Mouse (Mus musculus) mature B cell (primary cell): ENCODE measurements around the gene Gucy1b2.

Source experiments
- in situ Hi-C: fragments of 300-500 bp; cut with MboI; formaldehyde crosslinking; loops from 2 replicates; pipeline ENCODE4 v1.14.3; 2019

The Gucy1b2 gene

DNA sequence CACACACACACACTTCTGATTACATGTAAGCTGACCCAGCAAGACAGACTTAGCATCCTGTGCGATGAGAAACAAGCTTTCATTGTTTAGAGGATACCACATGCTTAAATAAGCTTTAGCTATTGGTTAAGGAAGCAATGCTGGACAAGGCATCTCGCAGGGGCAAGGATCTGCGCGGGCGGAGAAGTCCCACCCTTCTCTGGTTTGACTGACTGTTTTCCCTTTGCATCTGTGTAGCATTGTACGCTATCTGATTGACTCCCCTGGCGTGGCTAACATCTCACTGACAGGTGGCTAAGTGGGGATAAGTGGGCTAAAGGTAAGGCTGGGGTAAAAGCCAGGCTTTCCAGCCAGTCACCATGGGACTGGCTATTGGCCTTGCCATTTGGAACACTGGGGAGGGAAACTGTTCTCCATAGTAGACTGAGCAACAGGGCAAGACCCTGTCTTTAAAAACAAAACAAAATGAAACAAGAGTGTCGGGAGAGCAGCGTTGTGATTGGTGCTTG lies at the start of gene Gucy1b2:
TSS of gene Gucy1b2 (minus strand) at position 51 of the 509 bp plus-strand sequence.
- in situ Hi-C loops, result loop anchor here (10.0 kb wide), 1 partner anchor 881 kb away; no protein-coding TSS in a partner anchor

DNA sequence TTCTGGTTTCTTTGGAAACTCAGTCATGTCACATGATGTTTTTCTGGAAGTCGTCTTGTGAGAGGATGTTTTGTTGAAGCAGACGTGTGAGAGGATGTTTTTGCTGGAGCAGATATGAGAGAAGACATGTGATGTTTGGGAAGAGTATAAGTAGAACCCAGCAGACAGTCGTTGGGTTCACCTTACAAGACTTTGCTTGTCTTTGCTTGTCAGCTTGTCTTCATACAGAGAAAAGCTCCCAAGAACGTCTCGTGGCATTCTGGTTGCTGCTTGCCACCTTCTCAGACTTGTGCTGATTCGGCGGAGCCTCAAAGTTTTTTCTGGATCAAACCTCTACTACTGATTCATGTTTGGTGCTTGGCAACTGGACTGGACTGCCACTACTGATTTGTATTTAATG lies 41.3 kb upstream of the Gucy1b2 start:
- in situ Hi-C loops, result no loop called here

DNA sequence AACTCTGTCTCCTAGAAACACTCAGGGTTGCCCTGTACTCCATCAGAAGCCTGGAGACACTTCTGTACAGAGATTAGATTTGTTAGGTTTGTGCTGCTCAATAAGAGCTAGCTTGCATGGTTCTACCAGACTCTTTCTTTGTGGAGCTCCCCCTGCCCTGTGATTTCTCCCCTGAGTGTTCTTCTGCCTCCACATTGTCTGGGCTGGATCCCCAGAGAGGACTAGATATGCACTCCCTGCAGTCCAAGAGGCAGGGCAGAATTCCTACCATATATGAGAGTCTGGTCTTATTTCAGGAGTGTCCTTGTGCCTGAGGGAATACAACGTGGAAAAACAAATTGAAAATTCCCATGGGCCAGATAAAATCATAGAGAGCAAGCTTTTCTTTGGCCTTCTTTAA lies 40.4 kb upstream of the Gucy1b2 start:
- in situ Hi-C loops, result no loop called here

DNA sequence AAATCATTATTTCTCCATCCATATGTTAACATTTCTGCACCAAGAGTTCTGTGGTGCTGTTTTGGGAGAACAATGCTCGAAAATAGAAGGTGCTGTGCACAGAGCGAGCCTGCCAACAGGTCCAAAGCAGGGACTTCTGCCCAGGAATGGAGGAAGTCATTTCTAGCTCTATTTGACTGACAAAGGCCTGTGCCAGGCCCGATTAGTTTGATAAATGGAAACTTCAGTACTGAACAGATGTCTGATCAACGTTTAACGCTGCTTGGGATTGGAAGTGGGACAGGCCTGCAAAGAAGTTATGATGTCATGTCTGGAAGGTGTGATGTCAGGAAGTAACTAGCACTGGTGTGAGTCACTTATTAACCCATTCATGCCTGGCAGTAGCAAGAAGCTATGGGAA lies 37.4 kb upstream of the Gucy1b2 start:
- in situ Hi-C loops, result no loop called here

DNA sequence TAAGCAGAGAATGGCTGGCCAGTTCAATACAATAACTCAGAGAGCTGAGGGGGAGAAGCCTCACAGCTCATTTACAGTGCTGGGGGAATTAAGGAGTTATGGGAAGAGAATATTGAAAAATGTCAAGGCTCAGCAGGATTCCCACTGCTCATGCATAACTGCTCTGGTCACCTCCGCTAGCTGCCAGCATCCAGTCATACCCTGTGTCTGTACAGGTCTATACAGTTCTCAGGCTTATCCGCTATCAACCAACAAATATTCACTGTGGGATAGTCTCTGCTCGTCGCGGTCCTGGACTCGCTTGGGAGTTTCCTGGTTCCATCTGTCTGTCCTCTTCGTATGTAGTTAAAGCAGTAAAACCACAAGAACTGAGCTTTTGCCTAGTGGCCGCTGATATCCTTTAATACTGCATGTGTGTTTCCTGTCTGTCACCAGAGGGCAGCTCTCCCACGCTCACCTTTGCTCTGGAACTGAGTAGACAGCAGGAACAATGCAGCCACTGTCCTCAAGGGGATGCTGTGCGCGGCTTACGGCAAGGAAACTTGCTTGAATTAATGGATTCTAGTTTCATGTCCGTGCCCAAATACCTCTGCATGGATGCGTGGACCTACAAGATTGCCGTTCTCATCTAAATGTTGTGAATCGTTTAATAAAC lies 36.2 kb upstream of the Gucy1b2 start:
- in situ Hi-C loops, result no loop called here

DNA sequence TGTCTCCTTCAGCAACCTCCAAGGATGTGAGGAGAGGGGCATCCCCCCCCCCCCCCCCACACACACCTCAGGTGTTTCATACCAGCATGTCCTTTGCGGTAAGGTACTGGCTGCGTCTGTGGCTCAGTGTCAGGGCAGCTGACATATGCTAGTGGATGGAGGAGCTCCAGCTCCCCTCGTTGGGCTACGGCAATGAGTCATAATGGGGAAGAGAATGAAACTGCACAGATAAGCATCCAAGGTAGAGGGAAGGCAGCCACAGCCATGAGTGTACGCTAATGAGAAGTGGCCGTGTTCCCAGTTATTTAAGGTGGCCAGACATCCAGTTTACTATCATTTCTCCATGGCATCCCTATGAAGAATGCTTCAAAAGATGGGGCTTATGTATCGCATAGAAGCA lies 32.2 kb upstream of the Gucy1b2 start:
- in situ Hi-C loops, result no loop called here

DNA sequence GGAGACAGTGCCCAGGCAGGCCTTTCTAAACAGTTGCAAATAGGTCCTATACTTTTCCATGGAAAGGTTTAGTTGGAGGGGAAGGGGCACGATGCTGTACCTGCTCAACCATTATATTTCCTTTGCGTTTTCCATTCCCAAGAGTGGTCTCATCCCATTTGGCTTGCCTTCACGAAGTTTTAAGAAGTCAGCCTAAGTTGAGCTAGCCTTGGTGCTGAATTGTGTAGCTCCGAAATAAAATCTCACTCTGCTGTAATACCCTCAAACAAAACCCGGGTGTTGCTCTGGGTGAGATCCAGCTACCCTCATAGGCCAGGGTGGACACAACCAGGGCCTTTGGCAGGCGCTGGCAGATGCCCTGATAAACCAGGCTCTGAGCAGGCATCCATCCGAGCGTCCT lies 25.3 kb upstream of the Gucy1b2 start:
- in situ Hi-C loops, result no loop called here

DNA sequence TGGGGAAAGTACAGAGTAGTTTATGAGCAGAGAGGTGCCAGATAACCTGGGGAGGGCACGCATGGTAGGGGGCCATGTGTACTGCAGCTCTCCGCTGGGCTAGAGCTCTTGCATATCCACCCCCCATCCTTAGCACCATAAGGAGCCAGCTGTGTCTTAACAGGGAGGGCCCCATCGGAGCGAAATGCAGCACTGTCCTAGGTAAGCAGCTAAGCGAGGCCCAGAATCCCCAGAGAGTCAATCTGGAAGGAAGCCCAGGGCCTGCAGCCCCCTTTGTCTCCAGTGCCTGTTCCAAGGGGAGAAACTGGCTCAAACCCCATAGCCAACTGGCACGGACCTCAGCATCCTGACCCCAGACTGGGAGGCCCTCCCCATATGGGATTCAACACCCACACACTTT lies 23.3 kb upstream of the Gucy1b2 start:
- in situ Hi-C loops, result no loop called here

DNA sequence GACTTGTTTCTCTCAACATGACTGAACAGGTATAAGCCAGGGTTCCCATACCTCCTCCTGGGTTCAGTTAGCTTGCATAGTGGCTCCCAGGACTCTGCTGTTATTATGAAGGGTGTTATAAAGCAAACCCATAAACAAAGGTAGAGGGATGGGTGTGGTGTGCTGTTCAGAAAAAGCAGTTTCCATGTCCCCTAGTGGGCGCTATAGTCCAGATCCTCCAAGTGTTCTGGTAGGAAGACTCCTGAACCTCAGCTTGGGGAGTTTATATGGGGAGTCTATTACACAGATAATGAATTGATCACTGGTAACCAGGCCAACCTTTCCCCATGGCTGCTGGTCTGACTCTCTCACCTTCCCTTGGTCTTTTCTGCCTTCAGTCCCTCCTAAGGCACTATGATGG lies 18.4 kb upstream of the Gucy1b2 start:
- in situ Hi-C loops, result no loop called here

DNA sequence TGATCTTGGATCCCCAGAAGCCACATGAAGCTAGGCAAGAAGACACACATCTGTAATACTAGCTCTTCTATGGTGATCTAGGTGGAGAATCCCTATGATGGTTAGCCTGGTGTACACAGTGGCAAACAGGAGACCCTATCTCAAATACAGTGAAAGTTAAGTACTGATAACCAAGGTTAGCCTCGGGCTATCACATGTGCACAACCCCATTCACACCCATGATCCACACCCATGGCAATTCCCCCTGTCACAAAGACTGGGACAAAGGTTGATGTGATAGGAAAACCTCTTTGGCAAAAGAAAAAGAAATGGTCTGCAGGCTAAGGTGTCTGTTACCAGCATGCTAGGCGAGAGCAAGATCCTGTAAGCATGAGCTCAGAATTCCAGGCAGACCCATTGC lies 16.0 kb upstream of the Gucy1b2 start:
- in situ Hi-C loops, result no loop called here

DNA sequence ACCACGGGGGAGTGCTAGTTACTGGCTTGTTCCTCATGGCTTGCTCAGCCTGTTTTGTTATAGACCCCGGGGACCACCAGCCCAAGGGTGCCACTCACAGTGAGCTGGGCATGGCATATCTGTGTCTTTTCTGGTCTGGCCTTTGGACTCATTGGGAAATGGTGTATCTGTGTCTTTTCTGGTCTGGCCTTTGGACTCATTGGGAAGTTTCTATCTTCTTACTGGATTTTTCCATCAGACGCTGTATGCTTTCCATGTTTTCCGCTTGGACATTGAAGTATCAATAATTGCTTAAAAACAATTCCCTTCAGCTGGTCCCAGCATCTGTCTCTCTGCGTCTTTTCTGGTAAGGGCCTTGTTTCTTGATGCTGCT lies 12.7 kb upstream of the Gucy1b2 start:
- in situ Hi-C loops, result no loop called here

DNA sequence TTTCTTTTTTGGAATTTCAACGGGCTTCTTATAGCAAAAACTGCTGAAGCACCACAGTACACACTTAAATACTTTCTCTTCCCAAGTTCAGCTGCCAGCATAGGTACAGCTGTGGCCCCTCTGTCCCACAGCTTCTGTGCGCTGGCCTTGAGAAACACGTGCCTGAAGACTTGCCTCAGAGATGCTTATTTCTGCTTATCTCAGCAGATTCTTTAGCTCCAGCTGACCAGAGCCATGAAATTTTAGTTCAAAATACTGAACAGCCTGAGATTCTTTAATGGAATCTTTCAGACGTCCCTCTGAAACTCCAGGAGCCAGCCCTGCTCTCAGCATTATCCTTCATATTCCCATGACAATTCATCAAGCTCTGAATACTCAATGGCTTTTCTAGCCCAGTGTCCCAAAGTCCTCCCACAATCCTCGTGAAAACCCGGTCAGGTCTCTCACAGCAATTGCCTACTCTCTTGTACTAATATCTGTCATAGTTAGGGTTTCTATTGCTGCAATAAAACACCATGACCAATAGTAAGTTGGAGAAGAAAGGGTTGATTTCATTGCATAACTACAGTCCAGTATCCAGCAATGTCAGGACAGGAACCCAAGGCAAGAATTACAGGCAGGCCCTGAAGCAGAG lies 12.1 kb upstream of the Gucy1b2 start:
- in situ Hi-C loops, result no loop called here

DNA sequence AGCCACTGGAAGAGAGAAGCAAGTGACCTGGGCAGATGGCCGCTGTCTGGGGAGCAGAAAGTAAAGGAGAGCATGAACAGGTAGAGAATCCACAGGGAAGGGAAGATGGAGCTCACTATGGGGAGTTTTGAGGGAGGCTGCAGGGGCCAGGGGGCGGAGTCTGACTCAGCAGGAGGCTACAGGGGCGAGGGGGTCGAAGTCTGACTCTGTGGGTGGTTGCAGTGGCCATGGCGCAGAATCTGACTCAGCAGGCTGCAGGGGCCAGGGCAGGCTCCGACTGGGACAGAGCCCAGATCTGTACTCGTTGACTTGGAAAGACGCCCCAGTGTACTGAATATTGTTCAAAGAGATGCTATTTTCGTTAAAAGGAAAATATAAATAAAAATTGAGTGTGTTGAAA lies 8.9 kb upstream of the Gucy1b2 start:
- in situ Hi-C loops, result no loop called here

DNA sequence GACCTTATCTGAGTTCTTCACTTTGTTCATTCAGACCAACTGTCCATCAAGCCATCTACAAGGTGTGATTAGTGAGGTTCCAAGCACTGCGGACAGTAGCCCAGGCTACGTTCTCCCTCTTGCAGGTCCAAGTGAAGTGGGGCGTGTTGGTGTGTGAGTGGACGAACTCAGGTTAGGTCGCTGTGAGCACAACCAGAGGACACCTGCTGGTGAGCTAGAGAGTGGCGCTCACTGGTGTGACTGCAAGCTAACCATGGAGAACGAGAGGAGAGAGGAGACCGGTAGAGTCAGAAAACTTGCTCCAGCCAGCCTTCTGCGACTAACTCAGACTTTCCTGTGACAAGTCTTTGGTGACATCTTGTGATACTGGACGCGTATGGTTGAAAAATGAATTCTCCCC lies 3.5 kb upstream of the Gucy1b2 start:
- in situ Hi-C loops, result loop anchor here (10.0 kb wide), 1 partner anchor 885 kb away; no protein-coding TSS in a partner anchor

DNA sequence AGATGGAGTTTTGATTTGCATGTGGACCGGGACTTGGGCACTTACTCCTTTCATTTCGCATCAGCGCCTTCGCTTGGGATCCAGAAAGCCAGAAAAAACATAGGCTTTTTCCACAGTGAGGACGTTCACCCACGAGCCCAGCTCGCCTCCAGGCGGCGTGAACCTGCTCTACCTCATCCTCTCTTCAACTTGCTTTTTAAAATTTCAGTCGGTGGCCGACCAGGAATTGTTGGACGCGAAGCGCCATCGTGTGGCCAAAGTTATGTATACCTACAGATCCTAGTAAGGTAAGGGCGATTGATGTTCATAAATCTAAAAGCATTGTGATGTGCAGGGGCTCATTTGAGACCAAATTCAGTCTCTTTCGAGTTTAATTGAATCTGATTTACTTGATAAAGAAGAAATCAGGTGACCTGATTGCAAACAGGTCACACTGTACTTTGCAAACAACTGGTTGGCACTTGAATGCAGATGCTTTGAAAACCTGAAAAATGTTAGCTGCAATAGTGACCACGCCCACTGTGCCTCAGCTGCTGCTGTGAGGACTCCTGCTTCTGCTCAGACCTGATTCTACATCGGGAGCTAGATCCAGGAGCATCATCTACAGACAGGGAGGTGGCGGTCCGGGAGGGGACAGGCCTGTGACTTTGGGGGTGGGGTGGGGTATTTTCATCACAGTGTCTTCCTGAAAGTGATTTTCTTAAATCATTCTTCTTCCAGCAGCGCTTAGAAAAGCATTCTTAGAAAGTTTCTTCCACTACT lies 1.5 kb upstream of the Gucy1b2 start:
- in situ Hi-C loops, result loop anchor here (10.0 kb wide), 1 partner anchor 883 kb away; no protein-coding TSS in a partner anchor

DNA sequence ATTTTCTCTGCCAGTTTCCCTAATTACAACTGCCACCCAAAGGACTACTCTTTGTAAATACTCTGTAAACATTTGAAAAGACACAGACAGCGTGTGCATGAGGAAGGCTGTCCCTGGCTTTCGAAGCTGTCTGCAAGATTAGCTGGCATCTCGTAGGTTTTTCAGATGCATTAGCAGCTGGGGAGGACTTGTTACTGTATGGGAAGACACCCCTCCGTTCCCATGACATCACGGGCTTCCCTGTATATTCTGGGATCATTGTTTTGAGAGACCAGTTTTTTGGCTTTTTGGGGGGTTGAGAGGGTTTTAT lies 564 bp downstream of the Gucy1b2 start:
- in situ Hi-C loops, result loop anchor here (10.0 kb wide), 1 partner anchor 881 kb away; no protein-coding TSS in a partner anchor

DNA sequence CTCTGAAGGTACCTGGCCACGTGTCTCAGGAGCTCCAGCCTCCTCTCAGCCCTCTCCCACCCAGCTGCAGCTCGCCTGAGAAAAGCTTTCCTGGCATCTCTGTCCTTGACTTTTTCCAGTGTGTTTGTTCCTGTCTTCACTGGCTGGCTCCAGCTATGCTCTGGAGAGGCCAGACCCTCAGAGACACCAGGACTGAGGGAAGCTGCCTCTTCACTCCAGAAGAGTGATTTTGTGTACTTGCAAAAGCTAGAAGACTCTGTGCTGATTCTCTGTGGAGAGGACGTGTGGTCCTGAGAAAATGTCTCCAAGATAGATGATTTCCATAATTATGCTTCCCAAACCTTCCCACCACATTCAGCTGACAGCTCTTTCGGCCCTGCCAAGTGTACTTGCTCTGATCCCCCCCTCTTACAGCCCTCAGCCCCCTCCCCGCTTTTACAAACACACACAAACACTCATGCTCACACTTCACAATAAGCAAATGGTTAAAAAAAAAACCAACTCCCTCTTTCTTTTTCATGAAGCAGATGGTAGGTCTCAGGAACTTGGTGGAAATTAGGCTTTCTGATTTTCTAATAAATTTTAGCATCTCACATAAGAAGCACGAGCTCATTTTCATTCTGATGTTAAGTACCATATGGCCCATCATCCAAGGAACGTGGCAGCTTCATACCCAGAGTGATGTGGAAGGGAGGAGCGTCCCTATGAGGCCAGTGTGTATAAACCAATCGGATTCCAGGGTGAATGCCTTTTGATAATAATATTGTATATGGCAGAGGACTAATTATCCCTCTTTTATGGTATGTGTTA lies 1.1 kb downstream of the Gucy1b2 start:
- in situ Hi-C loops, result loop anchor here (10.0 kb wide), 1 partner anchor 880 kb away; no protein-coding TSS in a partner anchor

DNA sequence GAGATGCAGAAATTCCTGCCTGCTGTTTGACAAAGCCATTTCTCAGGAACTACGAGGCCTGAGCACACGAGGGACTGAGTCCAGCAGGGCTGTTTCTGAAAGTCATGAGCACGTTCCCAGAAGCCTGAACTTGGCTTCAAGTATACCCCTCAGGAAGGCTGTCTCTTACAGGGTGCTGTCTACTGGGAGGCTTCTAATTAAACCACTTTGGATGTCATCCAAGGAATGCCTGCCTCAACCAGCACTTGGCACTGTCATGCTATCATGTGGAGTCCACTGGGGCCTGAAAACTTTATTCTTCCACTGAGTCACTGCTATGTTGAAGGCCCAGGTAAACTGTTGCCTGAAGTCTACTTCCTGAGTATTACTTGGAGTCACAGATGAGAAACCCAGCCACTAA lies 2.0 kb downstream of the Gucy1b2 start:
- in situ Hi-C loops, result loop anchor here (10.0 kb wide), 1 partner anchor 879 kb away; no protein-coding TSS in a partner anchor

DNA sequence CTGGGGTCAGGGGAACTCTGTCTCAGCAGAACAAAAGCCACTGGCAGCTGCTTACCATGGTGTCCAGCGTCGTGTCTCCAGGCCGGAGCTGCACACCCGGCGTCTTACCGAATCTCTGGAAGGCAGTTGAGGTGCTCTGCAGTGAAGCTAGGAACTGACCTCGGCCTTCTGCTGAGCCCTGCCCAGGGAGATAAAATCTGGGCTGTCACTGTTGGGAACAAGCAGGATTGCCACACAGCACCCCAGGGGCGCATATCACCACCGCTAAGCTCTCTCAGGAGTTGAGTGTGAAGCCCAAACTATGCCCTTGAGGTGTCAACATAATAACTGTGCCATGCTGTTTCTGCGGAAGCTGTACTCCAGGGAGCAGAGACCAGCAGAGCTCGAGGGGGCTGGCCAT lies 2.8 kb downstream of the Gucy1b2 start:
- in situ Hi-C loops, result loop anchor here (10.0 kb wide), 1 partner anchor 878 kb away; no protein-coding TSS in a partner anchor

DNA sequence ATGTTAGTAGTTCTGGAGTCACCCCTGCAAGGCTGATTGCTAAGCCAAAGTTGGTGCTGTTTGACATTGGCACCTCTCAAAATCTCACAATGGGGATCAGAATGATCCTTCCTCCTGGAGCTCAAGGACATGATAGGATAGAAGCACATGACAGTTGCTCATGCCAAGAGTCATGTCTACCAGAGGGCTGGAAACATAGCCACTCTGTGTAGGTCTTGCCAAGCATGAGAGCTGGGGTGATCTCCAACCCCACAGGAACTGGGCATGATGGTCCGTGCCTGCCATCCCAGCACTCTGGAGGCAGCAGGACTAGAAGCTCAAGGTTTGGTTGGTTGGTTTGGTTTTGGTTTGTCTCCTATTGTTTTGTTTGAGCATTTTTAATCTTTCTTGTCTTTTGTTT lies 5.4 kb downstream of the Gucy1b2 start:
- in situ Hi-C loops, result loop anchor here (10.0 kb wide), 1 partner anchor 876 kb away; no protein-coding TSS in a partner anchor

DNA sequence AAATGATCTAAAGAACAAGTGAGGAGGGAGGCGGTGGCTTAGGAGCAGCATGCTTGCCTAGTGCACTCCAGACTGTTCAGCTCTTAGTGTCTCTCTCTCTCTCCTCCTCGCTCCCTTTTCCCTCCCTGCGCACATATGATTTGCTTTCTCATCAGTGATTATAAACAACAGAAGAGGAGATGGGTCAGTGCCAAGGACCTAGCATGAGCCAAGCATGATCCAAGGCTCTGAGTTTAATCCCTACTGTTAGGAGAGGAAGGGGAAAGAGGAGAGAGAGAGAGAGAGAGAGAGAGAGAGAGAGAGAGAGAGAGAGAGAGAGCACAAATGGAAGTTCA lies 8.9 kb downstream of the Gucy1b2 start:
- in situ Hi-C loops, result no loop called here
